Mouse (Mus musculus) neural tube, embryonic 10.5 days (tissue): ENCODE measurements at regions not wholly inside any gene's neighbourhood (a gene's known extent, or its start where the extent isn't known, plus 50 kb on each side); places are given as distances from the start of the nearest gene placed in this dataset.

Source experiments
- DNase-seq: peaks from one replicate; pipeline ENCODE4 v3.0.0-alpha.2; 2017; ENCODE audit warnings: low spot score; ENCODE audit errors: extremely low spot score

DNA sequence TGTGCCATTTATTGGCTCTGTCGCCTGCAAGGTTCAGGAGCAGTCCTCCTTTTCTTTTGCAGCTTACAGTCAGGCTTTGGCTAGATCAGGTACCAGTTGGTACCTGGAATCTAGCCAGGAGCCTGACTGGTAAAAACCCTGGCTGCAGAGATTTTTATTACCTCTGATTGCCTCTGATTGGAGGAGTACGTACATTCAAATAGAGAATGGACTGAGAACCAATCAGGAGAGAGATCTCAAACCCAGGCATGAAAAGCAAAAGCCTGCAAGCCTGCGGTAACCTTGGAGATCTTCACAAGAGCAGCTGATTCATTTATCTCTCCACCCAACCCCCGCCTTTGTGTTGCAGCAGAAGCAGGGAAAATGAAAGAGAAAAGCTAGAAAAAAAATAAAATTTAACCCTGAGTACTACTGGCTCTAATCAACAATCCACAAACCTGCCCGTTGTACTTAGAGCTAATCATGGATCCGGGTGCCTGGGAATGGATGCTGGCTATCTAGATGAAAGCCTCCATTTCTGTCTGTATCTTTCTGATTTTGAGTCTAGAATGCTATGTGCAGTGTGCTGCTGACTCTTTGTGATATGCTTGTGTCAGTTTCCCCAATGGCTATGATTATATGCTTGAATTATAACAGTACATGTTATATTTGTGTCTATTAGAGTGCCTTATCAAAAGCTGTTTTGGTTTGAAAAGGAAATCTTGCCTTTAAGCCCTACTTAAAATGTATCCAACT is 406.2 kb upstream of the Ndn start:
- peak; percentile 19 for DNase-seq

DNA sequence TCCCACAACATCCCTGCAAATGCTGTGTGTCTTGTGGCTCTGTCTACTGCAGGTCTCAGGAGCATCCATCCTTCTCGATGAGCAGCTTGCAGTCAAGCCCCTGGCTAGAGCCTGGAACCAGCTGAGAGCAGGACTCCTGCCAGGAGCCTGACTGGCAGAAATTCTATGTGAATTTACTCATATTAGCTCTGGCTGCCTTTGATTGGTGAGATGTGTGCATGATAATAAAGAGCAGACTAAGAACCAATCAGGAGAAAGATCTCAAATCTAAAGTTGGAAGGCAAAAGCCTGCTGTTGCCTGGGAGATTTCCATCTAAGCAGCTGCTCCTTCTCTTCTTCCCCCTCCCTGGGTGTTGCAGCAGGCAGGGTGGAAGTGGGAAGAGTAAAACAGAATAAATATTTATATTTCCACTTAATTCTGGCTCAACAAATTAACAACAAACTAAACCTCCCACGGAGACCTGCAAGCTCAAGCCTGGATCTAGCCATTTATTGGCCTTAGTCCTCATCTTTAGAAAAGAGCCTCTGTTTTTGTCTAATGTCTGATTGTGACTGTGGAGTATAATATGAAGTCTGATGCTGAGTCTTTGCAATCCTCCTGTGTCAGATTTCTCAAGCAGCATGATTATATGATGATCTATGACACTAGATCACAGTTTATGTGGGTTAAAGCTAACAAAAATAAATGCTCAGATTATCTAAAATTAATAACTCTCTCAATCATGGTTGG is 364.0 kb upstream of the Ndn start:
- DNase-seq: no peak

DNA sequence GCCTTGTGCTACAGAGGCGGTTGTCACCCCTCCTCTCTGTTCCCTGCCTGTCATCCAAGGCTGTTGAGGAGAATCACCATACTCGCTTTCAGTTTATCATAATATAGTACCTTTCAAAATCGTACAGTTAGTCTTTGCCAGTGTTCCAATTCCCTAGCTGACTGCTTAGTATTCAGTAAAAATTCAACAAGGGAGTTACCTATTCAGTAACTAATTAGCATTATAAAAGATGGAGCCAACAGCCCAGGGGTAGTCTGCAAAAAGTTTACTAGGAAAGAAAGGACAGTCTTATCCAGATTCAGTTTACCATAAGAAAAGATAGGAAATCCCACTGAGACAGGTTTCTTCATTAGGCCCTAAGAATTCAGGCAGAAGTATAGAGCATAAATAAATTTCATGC is 319.7 kb upstream of the Ndn start:
- no peak for DNase-seq

DNA sequence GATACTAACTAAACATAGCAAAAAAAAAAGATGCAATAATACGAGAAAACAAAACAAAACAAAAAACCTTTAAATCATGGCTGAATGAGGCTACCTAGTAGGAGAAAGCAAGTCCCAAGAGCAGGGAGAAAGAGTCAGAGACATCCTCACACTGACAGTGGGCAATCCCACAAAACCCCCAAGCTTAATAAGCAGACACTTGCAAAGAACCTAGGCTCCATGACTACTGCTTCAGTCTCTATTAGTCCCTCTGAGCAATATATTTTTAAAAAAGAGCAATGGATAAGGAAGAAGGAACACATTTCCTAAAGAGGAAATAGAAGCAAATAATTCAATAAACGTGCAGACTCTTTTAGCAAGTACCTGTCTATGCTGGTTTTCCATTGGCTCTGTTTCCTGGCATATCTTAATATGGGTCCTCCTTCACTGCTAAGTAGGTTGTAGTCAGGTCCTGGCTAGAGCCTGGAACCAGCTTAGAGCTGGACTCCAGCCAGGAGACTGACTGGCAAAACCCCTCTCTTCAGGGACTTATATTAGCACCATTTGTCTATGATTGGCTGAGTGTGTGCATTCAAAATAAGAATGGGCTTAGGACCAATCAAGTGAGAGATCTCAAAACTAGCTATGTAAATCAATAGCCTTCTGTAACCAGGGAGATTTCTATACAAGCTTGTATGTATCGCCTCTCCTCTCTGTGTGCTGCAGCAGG is 300.5 kb upstream of the Ndn start:
- DNase-seq: no peak

DNA sequence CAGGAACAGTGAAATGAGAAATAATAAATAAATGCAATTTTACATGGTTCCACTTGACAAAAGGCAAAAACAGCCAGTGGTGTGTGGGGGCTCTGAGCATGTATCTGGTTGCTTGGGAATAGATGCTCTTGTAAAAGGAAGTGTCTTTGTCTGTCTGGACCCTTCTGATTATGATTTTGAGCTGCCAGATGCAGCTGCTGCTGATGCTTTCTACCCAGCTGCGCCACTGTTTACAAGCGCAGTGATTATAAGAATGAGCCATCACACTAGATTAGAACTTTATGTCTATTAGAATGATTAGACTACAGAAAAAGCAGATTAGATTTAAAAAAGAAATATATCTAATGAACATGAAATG is 299.9 kb upstream of the Ndn start:
- DNase-seq: no peak

DNA sequence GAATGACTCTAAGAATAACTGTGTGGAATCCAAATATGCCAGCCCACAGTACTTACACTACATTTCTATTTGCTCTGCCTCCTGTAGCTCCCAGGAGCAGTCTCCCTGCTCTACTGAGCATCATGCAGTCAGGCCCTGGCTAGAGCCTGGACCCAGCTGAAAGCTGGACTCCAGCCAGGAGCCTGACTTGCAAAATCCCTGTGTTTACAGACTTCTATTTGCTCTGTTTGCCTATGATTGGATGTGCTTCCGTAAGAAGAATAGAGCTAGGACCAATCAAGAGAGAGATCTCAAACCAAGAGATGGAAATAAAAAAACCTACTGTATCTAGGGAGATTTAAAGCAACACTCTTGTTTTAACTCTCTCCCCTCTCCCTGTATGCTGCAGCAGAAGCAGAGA is 267.8 kb upstream of the Ndn start:
- DNase-seq: no peak

DNA sequence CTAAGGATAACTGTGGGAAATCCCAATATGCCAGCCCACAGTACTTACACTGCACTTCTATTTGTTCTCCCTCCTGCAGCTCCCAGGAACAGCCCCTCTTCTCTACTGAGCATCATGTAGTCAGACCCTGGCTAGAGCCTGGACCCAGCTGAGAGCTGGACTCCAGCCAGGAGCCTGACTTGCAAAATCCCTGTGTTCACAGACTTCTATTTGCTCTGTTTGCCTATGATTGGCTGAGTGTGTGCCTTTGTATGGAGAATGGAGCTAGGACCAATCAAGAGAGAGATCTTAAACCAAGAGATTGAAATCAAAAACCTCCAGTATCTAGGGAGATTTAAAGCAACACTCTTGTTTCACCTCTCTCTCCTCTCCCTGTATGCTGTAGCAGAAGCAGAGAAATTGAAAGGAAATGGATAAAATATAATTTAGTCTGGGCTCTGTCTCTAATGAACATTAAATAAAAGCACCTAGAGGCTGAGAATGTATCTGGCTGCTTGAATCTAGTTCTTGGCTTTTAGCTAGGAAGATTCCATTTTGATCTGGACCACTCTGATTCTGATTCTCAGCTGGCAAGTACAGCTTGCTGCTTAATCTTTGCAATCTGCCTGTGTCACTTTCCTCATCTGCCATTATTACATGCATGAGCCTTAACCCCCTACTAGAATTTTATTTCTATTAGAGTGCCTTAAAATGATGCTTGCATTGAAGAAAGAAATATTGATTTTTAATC is 261.1 kb upstream of the Ndn start:
- DNase-seq: no peak
